ENCODE assay signal across 14 mouse cellular contexts in the genomic region with DNA sequence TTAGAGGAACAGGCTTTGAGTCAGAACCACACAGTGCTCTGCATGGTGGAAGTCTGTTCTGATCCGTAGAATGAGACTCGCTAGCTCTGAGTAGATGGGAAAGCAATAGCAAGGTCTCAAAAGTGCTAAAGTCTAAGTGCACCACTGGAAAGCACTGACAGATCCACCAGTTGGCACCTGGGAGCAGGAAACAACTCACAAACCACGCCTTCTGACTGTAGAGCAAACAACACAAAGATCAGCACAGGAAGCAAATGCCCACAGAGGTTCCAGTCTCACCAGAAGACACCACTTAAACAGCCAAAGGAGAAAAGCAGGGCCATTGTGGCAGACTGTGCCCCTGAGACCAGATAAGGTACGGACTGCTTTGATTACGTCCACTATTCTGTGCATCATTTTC.
DNase-seq lines count a peak whose midpoint lies in the region.
"Had no signal": no experiment of that assay in that cellular context is flagged by ENCODE, and none has a peak within 500 bp of the region (broad histone marks: within the 10 kb centered on the region; RNA-seq: fewer than 3 reads in every experiment).

No protein-coding gene starts in this region.

- intact Hi-C loops in left cerebral cortex, postnatal 25 days (cut with DNase I): no loop called here

- DNase-seq in thymus, postnatal 14 days: peak; percentile 17
- no peak for DNase-seq in thymus, postnatal 10 days (ENCODE audit: low spot score in 2 of 2)
- DNase-seq in ES-CJ7 (ENCODE audit: low read depth, low spot score): peak; percentile 30
- peak; percentile 10 for DNase-seq in induced T-regulatory cell, adult 2 months (ENCODE audit: low read depth)
- no peak for DNase-seq in gastrocnemius, postnatal 10 days
- no peak for DNase-seq in left cerebral cortex, postnatal 25 days (ENCODE audit: low spot score in 2 of 2)
- no peak for DNase-seq in frontal cortex, postnatal 14 days (ENCODE audit: low spot score in 2 of 2)
- DNase-seq: adrenal gland, postnatal 14 days; cerebellum, adult 11-12 months; cerebellum, adult 9-11 months; cerebellum, postnatal 36 days; gastrocnemius, postnatal 25 days; heart, postnatal 10 days; heart, postnatal 4 days had no signal

Comparison
In these comparisons a context has a peak if more than half of its experiments do, and no peak if none do; other contexts are left out.
1. DNase-seq: peak in thymus, postnatal 14 days (single experiment), ES-CJ7 (single experiment) and induced T-regulatory cell, adult 2 months (single experiment); none in thymus, postnatal 10 days (0 of 2), gastrocnemius, postnatal 10 days (single experiment), left cerebral cortex, postnatal 25 days (0 of 2) and frontal cortex, postnatal 14 days (0 of 2).